Mouse (Mus musculus): ENCODE results near the gene Banf2.

- no peak for TF ChIP-seq HCFC1 (IDR thresholded peaks at IDR 0.05; ENCODE audit: low read depth, low read length)
- no peak for TF ChIP-seq E2F4 (IDR thresholded peaks at IDR 0.05; ENCODE audit: borderline replicate concordance, low read depth, low read length)
Observed at GRCm38 (mm10) chr2:143992977-143993376, 39.9 kb upstream of the Banf2 start.
